Mouse (Mus musculus) hindbrain, embryonic 10.5 days (tissue): Measurements from ENCODE around the gene Usp13. TPM values are rescaled to one million over a fixed set of nuclear protein-coding genes. Genes with fewer than 3 reads are reported as not detected.
A peak's percentile ranks its signal among the peaks of the same experiment; 100 is the strongest.

Source experiments
- DNase-seq: peaks from one replicate; pipeline ENCODE4 v3.0.0-alpha.2; 2017; ENCODE audit warnings: low spot score
- H3K27ac ChIP-seq: fragments of 300-500 bp; sonication (generic); 2 replicates; pipeline ENCODE4 v1.5.1; 2016; ENCODE audit warnings: mild to moderate bottlenecking, moderate library complexity
- H3K27me3 ChIP-seq: fragments of 300-500 bp; sonication (generic); 2 replicates; pipeline ENCODE4 v1.6.1; 2016; ENCODE audit warnings: mild to moderate bottlenecking; ENCODE audit not compliant: poor library complexity, insufficient read depth, severe bottlenecking
- H3K36me3 ChIP-seq: fragments of 300-500 bp; sonication (generic); 2 replicates; pipeline ENCODE4 v1.6.1; 2016; ENCODE audit warnings: mild to moderate bottlenecking, moderate library complexity
- H3K4me1 ChIP-seq: fragments of 300-500 bp; sonication (generic); replicated peaks from 2 replicates; pipeline ENCODE4 v1.6.1; 2016; ENCODE audit warnings: mild to moderate bottlenecking
- H3K4me3 ChIP-seq: fragments of 300-500 bp; sonication (generic); 2 replicates; pipeline ENCODE4 v1.5.1; 2016; ENCODE audit warnings: mild to moderate bottlenecking, moderate library complexity
- H3K9me3 ChIP-seq: fragments of 300-500 bp; sonication (generic); 2 replicates; pipeline ENCODE4 v1.6.1; 2016; ENCODE audit warnings: mild to moderate bottlenecking, moderate library complexity
- WGBS: fragments of 180-500 bp; shearing (Covaris S2); methylation state at CpG from one replicate; pipeline ENCODE4 v1.1.7; 2016; 5-methylcytosine and 5-hydroxymethylcytosine counted together
- polyA plus RNA-seq: library from polyadenylated mRNA; unstranded; fragments of >200 nt; fragmentation: Nextera tagmentation; extraction: Ambion mirVana; gene quantifications from 2 replicates; pipeline ENCODE4 v1.2.1, GENCODE M21; 2016

The Usp13 gene
- polyA plus RNA-seq, result 5.3 and 6.7 TPM in 2 replicates

DNA sequence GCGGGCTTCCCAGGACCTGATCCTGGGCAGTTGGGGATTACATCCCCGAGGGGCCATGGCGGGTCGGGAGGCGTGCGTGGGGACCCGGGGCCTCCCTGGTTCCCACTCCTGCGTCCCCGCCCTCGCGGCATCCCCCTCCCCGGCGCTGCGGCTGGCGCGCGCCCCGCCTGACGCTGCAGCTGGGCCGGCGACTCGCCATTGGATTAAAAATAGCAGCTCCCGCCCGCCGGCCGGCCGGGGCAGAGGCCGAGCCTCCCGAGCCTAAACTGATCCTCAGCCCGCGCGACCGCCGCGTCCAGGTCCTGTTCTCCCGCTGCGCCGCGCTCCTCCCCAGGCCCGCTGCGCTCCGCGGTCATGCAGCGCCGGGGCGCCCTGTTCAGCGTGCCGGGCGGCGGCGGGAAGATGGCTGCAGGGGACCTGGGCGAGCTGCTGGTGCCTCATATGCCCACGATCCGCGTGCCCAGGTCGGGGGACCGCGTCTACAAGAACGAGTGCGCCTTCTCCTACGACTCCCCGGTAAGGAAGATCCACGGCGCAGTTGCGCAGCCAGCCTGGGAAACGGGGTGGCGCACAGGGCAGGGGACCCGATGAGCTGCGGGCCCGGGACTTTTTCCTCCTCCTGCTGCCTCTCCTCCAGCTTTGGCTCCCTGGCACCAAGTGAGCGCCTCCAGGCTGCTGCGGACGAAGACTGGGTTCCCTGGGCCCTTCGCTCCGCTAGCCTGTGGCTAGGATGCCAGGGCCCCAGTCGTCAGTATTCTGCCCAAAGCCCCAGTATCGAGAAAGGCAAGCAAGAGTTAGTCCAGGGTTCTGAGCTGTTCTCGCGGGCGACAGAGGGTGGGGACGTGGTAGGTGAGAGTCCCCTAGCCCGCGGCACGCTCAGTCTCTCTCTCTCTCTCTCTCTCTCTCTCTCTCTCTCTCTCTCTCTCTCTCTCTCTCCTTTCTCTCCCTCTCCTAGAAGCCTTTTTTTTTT, at the start of gene Usp13:
Usp13 (plus strand) TSS at position 190 of the 970 bp plus-strand sequence.
- Histone ChIP-seq H3K4me1 (peaks cover 15% of the 10 kb centered on the region), H3K27ac (peak within 1 kb of the TSS; percentile 94), H3K4me3 (peak within 1 kb of the TSS; percentile 75), H3K36me3 (no peaks in the 10 kb centered on the region), H3K9me3 (no peaks in the 10 kb centered on the region), H3K27me3 (no peaks in the 10 kb centered on the region)
- WGBS, result under 1% methylated on average over 84 of the region's 84 CpGs
- DNase-seq, result peak; percentile 86

- Histone ChIP-seq H3K36me3 (no peaks in the 10 kb centered on the region), H3K4me3 (no peak overlapping the region), H3K27ac (no peak overlapping the region), H3K9me3 (no peaks in the 10 kb centered on the region), H3K4me1 (no peaks in the 10 kb centered on the region), H3K27me3 (no peaks in the 10 kb centered on the region)
- DNase-seq, result no peak
- 87% methylated on average over 2 of the region's 2 CpGs for WGBS
These were observed 46.6 kb upstream of the Usp13 start for GRCm38 (mm10) chr3:32770781-32771180.

- Histone ChIP-seq H3K4me3 (peak overlapping the region; percentile 75), H3K36me3 (no peaks in the 10 kb centered on the region), H3K27ac (peak overlapping the region; percentile 94), H3K9me3 (no peaks in the 10 kb centered on the region), H3K4me1 (peaks cover 11% of the 10 kb centered on the region), H3K27me3 (no peaks in the 10 kb centered on the region)
- no peak for DNase-seq
- 6% methylated on average over 9 of the region's 9 CpGs for WGBS
These were observed 367 bp upstream of the Usp13 start for GRCm38 (mm10) chr3:32817001-32817356.

DNA sequence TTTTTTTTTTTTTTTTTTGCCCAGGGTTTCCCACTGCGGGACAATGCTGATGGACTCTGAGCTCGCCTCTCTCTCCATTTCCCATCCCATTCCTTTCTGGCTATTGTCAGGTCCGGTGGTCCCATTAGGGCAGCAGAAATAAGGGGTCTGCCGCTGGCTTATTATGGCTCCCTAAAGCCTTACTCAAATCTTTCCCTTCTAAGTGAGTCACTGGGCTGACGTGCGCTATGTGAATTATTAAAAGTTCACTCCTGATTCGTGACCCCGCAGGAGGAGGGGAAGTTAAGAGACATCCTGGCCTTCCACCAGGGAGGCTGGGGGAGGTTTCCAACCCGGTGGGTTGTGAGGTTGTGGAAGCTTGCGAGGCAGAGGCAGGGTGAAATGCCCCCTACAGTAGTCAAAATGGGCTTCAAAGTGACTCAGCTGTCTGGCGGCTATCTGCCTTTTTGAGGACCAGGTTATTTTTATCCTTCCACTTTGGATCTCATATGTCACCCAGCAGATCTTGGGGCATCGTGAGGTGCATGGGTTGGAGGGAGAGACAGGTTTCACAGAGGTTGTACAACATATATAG, 1.1 kb downstream of the Usp13 start:
- H3K9me3 ChIP-seq, result no peaks in the 10 kb centered on the region
- H3K4me3 ChIP-seq, result peak overlapping the region; percentile 75
- peaks cover 16% of the 10 kb centered on the region for H3K4me1 ChIP-seq
- H3K27me3 ChIP-seq, result no peaks in the 10 kb centered on the region
- peak overlapping the region; percentile 66; the same call in 1 of the 2 replicates for H3K27ac ChIP-seq
- H3K36me3 ChIP-seq, result no peaks in the 10 kb centered on the region
- peak; percentile 17 for DNase-seq
- 7% methylated on average over 12 of the region's 12 CpGs for WGBS

DNA sequence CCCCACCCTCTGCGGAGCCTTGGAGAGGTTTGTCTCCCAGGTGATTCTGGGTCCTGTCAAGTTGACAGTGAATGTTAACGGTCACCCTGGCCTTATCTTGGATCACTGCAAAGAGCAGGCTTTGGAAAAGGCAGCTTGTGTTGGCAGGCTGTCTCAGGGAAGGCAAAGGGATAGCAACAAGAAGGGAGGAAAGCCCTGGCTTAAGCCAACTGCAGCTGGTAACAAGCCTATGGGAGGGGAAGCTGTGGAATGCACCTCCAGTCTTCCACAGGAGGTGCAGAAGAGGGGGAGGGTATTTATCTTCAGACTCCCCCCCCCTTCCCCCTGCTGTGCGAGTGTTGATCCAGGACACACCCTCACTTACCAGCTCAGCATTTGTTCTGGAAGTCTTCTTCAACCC, 5.3 kb downstream of the Usp13 start:
- no peaks in the 10 kb centered on the region for H3K36me3 ChIP-seq
- no peaks in the 10 kb centered on the region for H3K27me3 ChIP-seq
- H3K4me3 ChIP-seq, result no peak overlapping the region
- no peaks in the 10 kb centered on the region for H3K9me3 ChIP-seq
- DNase-seq, result no peak
- H3K4me1 ChIP-seq, result peaks cover 11% of the 10 kb centered on the region
- H3K27ac ChIP-seq, result no peak overlapping the region
- WGBS, result 57% methylated on average over 3 of the region's 3 CpGs

DNA sequence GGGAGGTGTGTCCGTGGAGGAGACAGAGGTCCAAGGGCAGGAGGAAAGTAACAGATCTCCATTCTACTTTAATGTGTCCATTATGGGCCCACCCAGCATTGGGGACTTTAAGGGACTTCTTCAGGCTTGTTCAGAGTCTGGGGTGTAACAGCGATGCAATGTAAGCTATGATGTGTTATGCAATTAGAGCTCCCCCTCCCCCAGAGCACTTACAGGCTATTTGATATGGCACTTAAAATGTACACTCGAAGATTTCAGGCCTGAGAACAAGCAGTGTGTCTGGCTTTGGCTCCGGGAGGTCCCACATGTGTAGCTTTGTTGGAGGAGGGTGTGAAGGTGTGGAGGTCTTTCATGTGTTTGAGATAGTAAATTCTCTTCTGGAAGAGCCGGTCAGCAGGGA, 7.6 kb downstream of the Usp13 start:
- Histone ChIP-seq H3K27me3 (no peaks in the 10 kb centered on the region), H3K36me3 (no peaks in the 10 kb centered on the region), H3K4me1 (peaks cover 4% of the 10 kb centered on the region; the same call in 1 of the 2 replicates), H3K4me3 (no peak overlapping the region), H3K27ac (no peak overlapping the region), H3K9me3 (no peaks in the 10 kb centered on the region)
- 91% methylated on average over 5 of the region's 5 CpGs for WGBS
- DNase-seq, result no peak

DNA sequence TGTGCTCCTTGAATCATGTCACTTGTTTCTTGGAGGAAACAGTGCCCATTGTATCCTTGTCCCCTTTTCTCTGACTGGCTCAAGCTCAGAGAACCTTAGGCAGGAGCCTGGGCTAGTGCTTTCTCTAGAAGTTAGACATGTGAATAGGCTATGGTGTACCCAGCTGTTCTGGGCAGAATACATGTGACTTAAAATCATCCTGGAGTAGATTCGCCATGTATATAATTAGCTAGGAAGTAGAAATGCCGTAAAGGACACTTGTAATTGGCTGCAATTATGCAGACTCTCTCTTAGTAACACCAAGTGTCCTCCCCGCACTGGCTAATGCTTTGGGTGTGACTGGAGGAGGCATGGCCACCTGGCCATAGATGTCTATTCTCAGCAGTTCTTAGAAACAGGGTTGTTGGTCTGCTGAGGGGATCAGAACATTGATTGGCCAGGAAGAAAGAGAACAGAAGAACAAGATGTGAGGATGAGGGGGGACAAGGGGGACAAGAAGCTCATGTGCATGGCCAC, 8.7 kb downstream of the Usp13 start:
- no peaks in the 10 kb centered on the region for H3K36me3 ChIP-seq
- H3K27ac ChIP-seq, result no peak overlapping the region
- peaks cover 4% of the 10 kb centered on the region; the same call in 1 of the 2 replicates for H3K4me1 ChIP-seq
- 91% methylated on average over 3 of the region's 3 CpGs for WGBS
- H3K9me3 ChIP-seq, result no peaks in the 10 kb centered on the region
- no peak for DNase-seq
- H3K4me3 ChIP-seq, result no peak overlapping the region
- H3K27me3 ChIP-seq, result no peaks in the 10 kb centered on the region

- Histone ChIP-seq H3K9me3 (no peaks in the 10 kb centered on the region), H3K27ac (no peak overlapping the region), H3K27me3 (no peaks in the 10 kb centered on the region), H3K36me3 (no peaks in the 10 kb centered on the region), H3K4me1 (peaks cover 4% of the 10 kb centered on the region; the same call in 1 of the 2 replicates), H3K4me3 (no peak overlapping the region)
- 85% methylated on average over 6 of the region's 6 CpGs for WGBS
- DNase-seq, result no peak
These were observed 9.4 kb downstream of the Usp13 start for GRCm38 (mm10) chr3:32826701-32827100.

GRCm38 (mm10) chr3:32833871-32834270, 16.5 kb downstream of the Usp13 start:
- WGBS, result 58% methylated on average over 2 of the region's 2 CpGs
- no peak for DNase-seq
- Histone ChIP-seq H3K4me3 (no peak overlapping the region), H3K27me3 (no peaks in the 10 kb centered on the region), H3K27ac (no peak overlapping the region), H3K36me3 (peaks cover 10% of the 10 kb centered on the region), H3K9me3 (no peaks in the 10 kb centered on the region), H3K4me1 (no peaks in the 10 kb centered on the region)

DNA sequence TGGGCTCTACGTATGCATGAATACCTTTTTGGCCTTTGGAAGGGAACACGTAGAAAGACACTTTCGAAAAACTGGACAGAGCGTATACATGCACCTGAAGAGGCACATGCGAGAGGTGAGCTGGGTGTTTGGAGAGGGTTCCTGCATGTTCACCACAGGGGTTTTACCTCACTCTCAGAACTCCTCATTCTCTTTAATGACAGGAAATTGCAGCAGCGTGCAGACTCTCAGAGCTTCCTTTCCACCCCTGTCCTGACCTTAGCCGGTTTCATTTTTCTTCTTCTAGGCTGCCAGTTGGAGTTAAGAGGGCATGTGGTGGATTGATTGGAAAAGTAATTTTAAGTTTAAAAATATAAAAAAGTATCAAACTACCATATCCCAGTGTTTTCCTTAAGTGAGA, 20.5 kb downstream of the Usp13 start:
- Histone ChIP-seq H3K4me1 (no peaks in the 10 kb centered on the region), H3K9me3 (no peaks in the 10 kb centered on the region), H3K4me3 (no peak overlapping the region), H3K27me3 (no peaks in the 10 kb centered on the region), H3K27ac (no peak overlapping the region), H3K36me3 (peaks cover 19% of the 10 kb centered on the region)
- no peak for DNase-seq
- WGBS, result 88% methylated on average over 7 of the region's 7 CpGs

- WGBS, result 89% methylated on average over 16 of the region's 16 CpGs
- no peaks in the 10 kb centered on the region for H3K27me3 ChIP-seq
- H3K9me3 ChIP-seq, result no peaks in the 10 kb centered on the region
- H3K4me3 ChIP-seq, result no peak overlapping the region
- no peaks in the 10 kb centered on the region for H3K4me1 ChIP-seq
- no peak for DNase-seq
- H3K36me3 ChIP-seq, result no peaks in the 10 kb centered on the region
- H3K27ac ChIP-seq, result no peak overlapping the region
These were observed 39.2 kb downstream of the Usp13 start for GRCm38 (mm10) chr3:32856362-32857107.

- 92% methylated on average over 3 of the region's 3 CpGs for WGBS
- no peak for DNase-seq
These were observed 53.7 kb downstream of the Usp13 start for GRCm38 (mm10) chr3:32871081-32871480.

More at GRCm38 (mm10) chr3:32871081-32871480, 53.7 kb downstream of the Usp13 start:
- H3K27me3 ChIP-seq, result no peaks in the 10 kb centered on the region
- no peak overlapping the region for H3K4me3 ChIP-seq
- peaks cover 35% of the 10 kb centered on the region for H3K36me3 ChIP-seq
- no peaks in the 10 kb centered on the region for H3K9me3 ChIP-seq
- no peak overlapping the region for H3K27ac ChIP-seq
- no peaks in the 10 kb centered on the region for H3K4me1 ChIP-seq
